21 mouse cellular contexts compared by ENCODE assay signal in the genomic region with DNA sequence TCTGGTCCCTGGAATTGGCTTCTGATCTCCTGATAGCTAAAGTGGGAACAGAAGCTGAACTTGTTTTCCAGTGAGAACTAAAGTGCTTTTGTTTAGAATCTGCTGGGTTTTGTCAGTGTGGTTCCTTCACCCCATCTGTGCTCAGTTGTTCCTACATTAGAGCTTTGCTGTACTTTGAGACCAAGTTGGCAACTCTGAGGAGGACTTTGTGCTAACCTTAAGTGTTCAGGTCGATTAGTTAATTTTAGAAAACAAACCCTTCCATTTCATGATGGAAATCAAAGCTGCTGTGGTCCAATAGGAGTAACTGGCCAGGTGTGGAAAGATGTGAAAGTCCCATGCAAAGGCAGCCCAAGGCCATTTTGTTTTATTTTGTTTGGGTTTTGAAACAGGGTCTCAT.
"Had no signal": no experiment of that assay in that cellular context is flagged by ENCODE, and none has a peak within 500 bp of the region (broad histone marks: within the 10 kb centered on the region; RNA-seq: fewer than 3 reads in every experiment).

No protein-coding gene starts in this region.

- H3K9me3 ChIP-seq: heart, embryonic 10.5 days; heart, embryonic 12.5 days; hindbrain, embryonic 10.5 days; hindbrain, embryonic 12.5 days; intestine, embryonic 15.5 days; limb, embryonic 10.5 days; limb, embryonic 12.5 days; liver, embryonic 13.5 days; liver, embryonic 15.5 days had no signal

- H3K4me2 ChIP-seq: heart, embryonic 12.5 days; hindbrain, embryonic 12.5 days; hindbrain, embryonic 14.5 days; intestine, embryonic 15.5 days; limb, embryonic 12.5 days; liver, embryonic 11.5 days; liver, embryonic 13.5 days; liver, embryonic 15.5 days had no signal

- DNase-seq: gastrocnemius, postnatal 10 days; gastrocnemius, postnatal 25 days; heart, adult 18-20 months; liver, embryonic 13.5 days had no signal

- H3K27me3 ChIP-seq: heart, embryonic 12.5 days; hindbrain, embryonic 12.5 days; intestine, embryonic 15.5 days; limb, embryonic 12.5 days; liver, embryonic 13.5 days; liver, embryonic 15.5 days had no signal

- ATAC-seq: inflammation-experienced regulatory T-cells, adult 6 months; intestine, embryonic 15.5 days; intestine, postnatal 0 days; liver, postnatal 0 days had no signal

- H3K4me1 ChIP-seq: heart, embryonic 12.5 days; hindbrain, embryonic 10.5 days; hindbrain, embryonic 12.5 days; limb, embryonic 10.5 days; limb, embryonic 12.5 days had no signal

- H3K9ac ChIP-seq: heart, embryonic 12.5 days; hindbrain, embryonic 12.5 days; hindbrain, embryonic 14.5 days; intestine, embryonic 15.5 days; limb, embryonic 12.5 days; liver, embryonic 13.5 days; liver, embryonic 15.5 days; liver, postnatal 0 days had no signal

- H3K27ac ChIP-seq: gastrocnemius, adult 2 months; heart, embryonic 10.5 days; hindbrain, embryonic 10.5 days; hindbrain, embryonic 12.5 days; hindbrain, embryonic 14.5 days; intestine, embryonic 15.5 days; kidney, postnatal 0 days; layer of hippocampus, adult 2 months; left cerebral cortex, adult 2 months; limb, embryonic 10.5 days; limb, embryonic 12.5 days; liver, embryonic 13.5 days; liver, embryonic 15.5 days had no signal

- H3K4me3 ChIP-seq: gastrocnemius, adult 2 months; heart, embryonic 10.5 days; heart, embryonic 12.5 days; hindbrain, embryonic 10.5 days; hindbrain, embryonic 12.5 days; intestine, embryonic 15.5 days; layer of hippocampus, adult 2 months; left cerebral cortex, adult 2 months; limb, embryonic 10.5 days; limb, embryonic 12.5 days; liver, embryonic 13.5 days; liver, embryonic 15.5 days had no signal
